Mouse (Mus musculus): ENCODE measurements around the gene Foxo3.
A peak's percentile ranks its signal among the peaks of the same experiment; 100 is the strongest.

Gene Foxo3

GRCm38 (mm10) chr10:42221996-42222395 is 54.6 kb downstream of the Foxo3 start:
- no peak for DNase-seq

- DNase-seq = no peak
These were observed 55.2 kb downstream of the Foxo3 start for GRCm38 (mm10) chr10:42221136-42221891.

DNA sequence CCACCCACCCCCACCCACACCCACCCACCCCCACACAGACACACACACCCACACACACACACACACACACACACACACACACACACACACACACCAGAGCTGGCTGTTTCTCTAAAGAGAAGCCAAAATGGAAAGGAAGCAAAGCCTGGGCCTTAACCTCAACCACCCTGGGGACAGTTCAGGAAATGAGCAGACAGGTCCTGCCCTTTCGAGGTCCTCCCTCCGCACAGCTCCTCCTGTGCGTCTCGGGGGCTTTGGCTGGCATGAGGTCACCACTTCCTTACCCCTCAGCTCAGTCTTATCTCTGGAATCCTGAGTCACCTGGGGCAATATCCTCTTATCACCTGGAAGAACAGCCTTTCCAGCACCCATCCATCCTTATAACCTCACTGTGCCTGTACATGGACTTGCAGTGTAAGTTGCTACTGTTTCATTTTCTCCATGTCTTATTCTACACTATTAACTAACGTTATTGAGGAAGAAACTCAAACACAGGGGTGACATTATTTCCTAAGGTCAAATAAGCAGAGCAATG is 56.1 kb downstream of the Foxo3 start:
- no peak for DNase-seq

GRCm38 (mm10) chr10:42211407-42211806 is 65.1 kb downstream of the Foxo3 start:
- DNase-seq = no peak

DNA sequence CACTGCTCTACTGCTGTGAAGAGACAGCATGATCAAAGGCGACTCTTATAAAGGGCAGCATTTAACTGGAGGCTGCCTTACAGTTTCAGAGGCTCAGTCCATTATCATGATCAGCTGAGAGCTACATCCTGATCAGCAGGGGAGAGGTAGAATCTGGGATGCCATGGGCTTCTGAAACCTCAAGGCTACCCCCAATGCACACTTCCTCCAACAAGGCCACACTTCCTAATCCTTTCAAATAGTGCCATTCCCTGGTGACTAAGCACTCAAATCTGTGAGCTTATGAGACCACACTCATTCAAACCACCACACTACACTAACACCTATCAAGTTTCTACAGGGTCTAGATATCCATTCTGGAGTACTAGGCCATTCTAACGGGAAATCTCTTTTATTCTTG is 65.9 kb downstream of the Foxo3 start:
- DNase-seq = no peak

GRCm38 (mm10) chr10:42209809-42210208 is 66.7 kb downstream of the Foxo3 start:
- DNase-seq = no peak

- no peak for DNase-seq
These were observed 68.9 kb downstream of the Foxo3 start for GRCm38 (mm10) chr10:42207612-42208011.

- DNase-seq = no peak
These were observed 71.7 kb downstream of the Foxo3 start for GRCm38 (mm10) chr10:42204768-42205412.

DNA sequence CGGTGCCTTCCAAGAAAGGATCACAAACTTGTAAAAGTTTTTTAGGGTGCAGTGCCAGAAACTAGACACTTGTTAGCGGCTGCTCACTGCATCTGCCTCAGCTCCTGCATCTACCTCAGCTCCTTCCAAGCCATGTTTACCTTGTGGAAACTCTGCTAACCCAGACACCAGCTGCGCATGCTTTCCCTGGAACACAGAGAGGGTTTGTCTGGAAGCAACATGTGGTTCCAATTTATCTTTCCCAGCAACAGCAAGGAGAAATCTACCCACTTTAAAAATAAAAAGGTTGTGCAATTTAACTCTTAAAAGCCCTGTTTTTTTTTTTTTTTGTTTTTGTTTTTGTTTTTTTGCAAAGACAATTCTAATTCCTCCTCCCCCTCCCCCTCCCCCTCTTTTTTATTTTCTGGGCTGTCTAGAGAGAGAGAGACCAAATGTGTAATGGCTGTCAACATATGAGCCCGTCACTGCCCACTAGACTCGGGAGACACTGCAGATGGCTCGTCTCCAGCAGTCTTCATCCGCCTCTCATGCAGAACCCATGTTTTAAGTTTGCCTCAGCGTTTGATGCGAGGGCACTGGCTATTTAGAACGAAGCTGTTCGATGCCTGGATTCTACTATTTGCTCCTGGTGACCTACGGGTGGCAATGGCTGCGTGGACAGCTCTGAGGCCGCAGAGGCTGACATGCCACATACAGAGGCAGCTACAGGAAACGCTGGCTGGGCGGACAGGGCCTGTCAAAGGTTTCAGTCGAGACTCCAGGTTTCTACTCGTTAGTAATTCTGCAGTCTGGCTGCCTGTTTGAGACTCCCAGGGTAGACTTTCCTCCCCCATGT is 73.0 kb downstream of the Foxo3 start:
- no peak for DNase-seq

DNA sequence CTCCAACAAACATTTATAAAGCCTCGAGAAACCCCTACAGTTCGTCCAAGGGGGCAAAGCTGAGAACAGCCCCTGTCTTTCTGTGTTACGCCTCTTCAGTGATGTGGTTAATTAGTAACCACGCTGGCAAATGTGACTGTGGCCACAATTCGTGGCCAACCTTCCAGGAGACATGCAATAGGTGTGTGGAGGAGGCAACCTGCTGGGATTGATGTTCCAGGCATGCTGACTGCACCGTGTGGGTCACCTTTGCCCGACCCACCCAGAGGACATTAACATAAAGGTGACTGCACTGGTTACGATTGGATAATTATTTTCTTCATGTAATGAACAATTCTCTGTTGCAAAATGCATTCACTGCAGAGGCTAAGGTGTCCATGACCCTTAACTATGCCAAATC is 74.0 kb downstream of the Foxo3 start:
- DNase-seq = no peak

GRCm38 (mm10) chr10:42199472-42199871 is 77.1 kb downstream of the Foxo3 start:
- DNase-seq = no peak

DNA sequence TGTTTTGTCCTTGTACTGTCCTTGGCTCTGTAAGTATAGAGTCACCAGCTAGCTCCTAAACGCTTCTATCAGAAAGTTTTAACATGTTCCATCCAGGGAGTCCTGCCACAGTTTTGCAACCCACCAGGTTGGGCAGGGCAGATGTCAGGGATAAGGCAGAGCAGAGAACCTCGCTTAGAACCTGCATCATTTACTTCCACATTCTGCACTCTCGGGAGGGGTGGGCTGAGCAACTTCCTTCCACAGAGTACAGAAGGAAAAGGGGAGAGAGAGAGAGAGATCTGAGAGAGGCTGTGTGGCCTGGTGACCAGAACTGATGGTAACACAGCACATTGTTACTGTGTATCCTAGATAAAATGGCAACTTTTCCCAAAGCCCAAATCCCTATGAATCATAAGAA is 77.9 kb downstream of the Foxo3 start:
- no peak for DNase-seq

GRCm38 (mm10) chr10:42194784-42195183 is 81.8 kb downstream of the Foxo3 start:
- no peak for DNase-seq

DNA sequence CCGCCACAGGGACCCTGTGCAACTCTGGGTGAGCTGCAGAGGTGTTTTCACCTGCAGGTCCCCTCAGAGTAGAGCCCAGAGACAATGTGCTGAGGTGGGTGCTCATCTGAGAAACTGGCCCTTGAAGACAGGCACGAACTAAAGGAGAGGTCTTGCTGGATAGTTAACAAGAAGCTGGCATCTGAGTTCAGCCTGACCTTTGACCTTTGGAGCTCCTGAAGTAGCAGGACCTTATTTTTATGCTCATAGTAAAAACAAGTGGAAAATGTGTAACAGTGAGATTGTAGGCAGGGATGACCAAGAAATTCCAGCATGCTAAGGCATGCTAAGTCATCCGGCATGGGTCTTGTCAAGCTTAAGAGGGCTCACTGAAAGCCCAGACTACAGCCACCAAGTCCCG is 82.6 kb downstream of the Foxo3 start:
- no peak for DNase-seq

DNA sequence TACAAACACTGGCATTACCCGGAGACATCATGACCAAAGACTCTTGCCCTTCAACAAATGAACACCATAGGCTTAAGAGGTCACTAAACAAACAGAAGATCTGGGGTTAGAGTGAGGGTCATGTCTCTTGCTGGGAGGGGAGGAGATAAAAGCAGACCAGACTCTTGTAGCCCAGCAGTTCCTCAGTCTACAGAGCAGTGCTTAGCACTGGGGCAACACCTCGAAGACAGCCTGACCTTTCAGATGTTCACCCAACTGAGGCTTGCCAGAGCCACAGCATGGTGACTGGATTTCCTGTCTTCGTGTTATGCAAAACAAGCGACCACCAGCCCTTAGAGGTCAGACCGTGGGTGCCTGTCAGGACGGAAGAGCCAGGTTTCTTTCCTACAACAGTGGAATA is 83.6 kb downstream of the Foxo3 start:
- no peak for DNase-seq

DNA sequence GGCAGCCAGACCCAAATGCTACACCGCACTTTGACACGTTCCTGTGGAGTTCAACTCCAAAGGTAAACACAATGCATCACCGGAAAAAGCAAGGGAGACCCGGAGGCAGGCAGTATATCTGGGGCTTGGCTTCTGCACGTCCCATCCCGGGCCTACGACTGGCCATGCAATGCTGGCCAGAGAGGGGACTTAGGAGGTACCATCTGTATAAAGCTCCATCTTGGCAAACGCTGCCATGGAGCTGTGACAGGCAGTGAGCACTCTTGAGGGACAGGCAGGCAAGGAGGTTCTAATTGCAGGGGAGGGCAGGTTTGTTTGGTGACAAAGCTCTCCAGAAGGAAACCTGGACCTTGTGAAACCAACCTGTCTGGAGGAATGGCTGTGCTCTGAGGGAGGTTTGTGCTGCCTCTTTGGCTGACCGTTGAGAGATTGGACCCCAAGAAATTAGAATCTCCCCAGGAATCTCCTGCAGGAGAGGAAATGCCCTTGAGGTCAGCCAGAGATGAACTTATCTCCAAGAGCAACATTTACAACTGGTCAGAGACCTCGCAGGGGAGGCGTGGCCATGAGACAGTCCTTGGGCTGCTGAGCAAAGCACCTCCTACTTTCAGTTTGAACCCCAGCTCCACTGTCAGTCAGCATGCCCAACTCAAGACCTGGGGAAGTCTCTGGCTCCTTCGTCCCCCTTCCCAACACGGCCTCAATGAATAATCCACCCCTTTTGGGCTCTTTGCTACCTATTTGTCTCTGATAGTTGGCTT is 86.7 kb downstream of the Foxo3 start:
- peak; percentile 69 to 75 for DNase-seq

DNA sequence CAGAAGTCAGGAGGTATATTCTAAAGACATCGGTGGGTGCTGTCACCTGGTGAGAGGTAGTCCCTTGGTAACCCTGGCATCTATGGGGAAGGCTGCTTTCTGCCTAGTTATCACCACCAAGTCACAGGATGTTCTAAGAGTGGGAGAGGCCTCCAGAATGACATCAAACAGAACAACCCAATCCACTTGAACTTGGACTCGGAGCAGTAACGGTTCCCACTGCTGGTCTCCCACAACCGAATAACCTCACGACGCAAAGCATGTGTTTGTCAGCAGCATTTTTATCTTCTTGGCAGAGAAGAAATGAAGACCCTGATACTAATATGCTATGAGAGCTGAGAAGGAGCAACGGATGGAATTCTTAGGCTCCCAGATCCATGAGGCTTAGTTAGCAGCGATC is 87.5 kb downstream of the Foxo3 start:
- DNase-seq = no peak

DNA sequence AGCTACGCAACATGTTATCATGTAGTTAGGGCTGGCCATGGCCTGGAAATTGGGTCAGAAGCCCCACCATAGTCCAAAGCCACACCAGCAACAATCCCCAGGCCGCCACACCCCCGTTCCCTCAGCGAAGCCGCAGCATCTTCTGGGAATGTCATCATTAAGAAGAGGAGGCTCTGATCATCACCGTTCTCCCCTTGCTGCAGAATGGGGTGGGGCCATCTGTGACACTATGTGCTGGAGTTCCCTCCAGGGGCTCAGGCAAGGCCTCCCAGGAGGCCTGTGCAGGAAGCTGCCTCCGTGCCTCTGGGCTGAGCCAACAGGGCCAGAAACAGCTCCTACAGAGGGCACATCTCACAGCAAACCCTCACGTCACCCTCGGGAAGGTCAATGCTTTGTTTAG is 88.5 kb downstream of the Foxo3 start:
- DNase-seq = peak in 1 of 2 experiments; percentile 33

- peak; percentile 79 to 83 for DNase-seq
These were observed 89.6 kb downstream of the Foxo3 start for GRCm38 (mm10) chr10:42186941-42187401.

GRCm38 (mm10) chr10:42180333-42180732 is 96.2 kb downstream of the Foxo3 start:
- DNase-seq = no peak

GRCm38 (mm10) chr10:42178751-42179150 is 97.8 kb downstream of the Foxo3 start:
- no peak for DNase-seq

Measured in cerebellum, postnatal 25 days (tissue).